Mouse (Mus musculus): ENCODE results near the gene Ppp1r1b. TPM values are rescaled to one million over a fixed set of nuclear protein-coding genes. Genes with fewer than 3 reads are reported as not detected.

The Ppp1r1b gene
- total RNA-seq, 2 experiments from 2014 or later: 146 to 208 TPM

DNA sequence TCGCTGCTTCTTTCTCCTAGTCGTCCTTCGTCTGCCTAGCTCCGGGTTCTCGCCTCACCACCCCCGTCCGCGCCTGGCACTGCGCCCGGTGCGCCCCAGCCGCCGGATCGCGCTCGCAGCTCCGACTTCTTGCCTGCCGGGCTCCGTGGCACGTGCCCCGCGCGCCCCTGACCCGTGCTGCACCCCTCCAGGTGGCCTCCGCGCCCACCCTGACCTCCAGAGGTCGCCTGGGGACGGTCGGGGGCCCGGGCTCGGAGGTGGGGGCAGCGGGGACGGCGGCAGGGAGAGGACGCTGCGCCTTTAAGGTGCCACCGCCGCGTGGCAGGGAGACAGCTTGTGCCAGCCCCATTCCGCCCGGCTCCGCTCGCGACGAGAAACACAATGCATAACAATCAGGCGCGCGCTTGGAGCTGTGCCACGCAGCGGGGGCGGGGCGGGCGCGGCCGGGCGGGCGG, 9.7 kb upstream of the Ppp1r1b start:
- intact Hi-C loops (cut with DNase I): no loop called here

GRCm38 (mm10) chr11:98339071-98339501, 9.1 kb upstream of the Ppp1r1b start:
- no peak for DNase-seq (ENCODE audit: extremely low spot score in 1 of 2, low spot score in 2 of 2)
- Histone ChIP-seq H3K4me3 (peak overlapping the region; percentile 60), H3K27ac (peak overlapping the region; percentile 67)
- intact Hi-C loops (cut with DNase I): no loop called here
- no peak for TF ChIP-seq CTCF (IDR thresholded peaks at IDR 0.05)

More for the DNA sequence above, 9.7 kb upstream of the Ppp1r1b start:
- Histone ChIP-seq H3K4me3 (peak overlapping the region; percentile 60), H3K27ac (peak overlapping the region; percentile 94)
- no peak for TF ChIP-seq CTCF (IDR thresholded peaks at IDR 0.05)
- DNase-seq (ENCODE audit: extremely low spot score in 1 of 2, low spot score in 2 of 2): peak; percentile 84 to 89

GRCm38 (mm10) chr11:98339679-98340287, 8.4 kb upstream of the Ppp1r1b start:
- DNase-seq (ENCODE audit: extremely low spot score in 1 of 2, low spot score in 2 of 2): no peak
- Histone ChIP-seq H3K27ac (no peak overlapping the region; the same call in 1 of the 2 replicates), H3K4me3 (no peak overlapping the region)
- intact Hi-C loops (cut with DNase I): no loop called here
- no peak for TF ChIP-seq CTCF (IDR thresholded peaks at IDR 0.05)

GRCm38 (mm10) chr11:98340597-98340996, 7.6 kb upstream of the Ppp1r1b start:
- no peak for DNase-seq (ENCODE audit: extremely low spot score in 1 of 2, low spot score in 2 of 2)
- no peak for TF ChIP-seq CTCF (IDR thresholded peaks at IDR 0.05)
- Histone ChIP-seq H3K27ac (no peak overlapping the region), H3K4me3 (no peak overlapping the region)
- intact Hi-C loops (cut with DNase I): no loop called here

DNA sequence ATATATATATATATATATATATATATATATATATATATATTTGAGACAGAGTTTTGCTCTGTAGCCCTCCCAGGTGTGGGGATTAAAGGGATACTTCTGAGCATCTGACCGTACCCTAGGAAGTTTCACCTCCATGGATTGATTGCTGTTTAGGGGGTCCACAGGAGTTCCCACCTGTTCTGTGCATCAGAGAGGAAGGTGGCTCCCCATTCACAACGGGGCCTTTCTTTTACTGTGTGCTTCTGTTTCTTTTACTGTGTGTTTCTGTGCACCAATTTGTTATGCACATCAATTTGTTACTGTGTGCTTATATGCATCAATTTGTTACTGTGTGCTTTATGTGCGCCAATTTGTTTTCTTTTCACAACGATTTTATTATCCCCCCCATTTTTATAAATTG, 7.0 kb upstream of the Ppp1r1b start:
- H3K27ac ChIP-seq: no peak overlapping the region
- no peak for DNase-seq (ENCODE audit: extremely low spot score in 1 of 2, low spot score in 2 of 2)
- intact Hi-C loops (cut with DNase I): no loop called here
- no peak overlapping the region for H3K4me3 ChIP-seq
- no peak for TF ChIP-seq CTCF (IDR thresholded peaks at IDR 0.05)

DNA sequence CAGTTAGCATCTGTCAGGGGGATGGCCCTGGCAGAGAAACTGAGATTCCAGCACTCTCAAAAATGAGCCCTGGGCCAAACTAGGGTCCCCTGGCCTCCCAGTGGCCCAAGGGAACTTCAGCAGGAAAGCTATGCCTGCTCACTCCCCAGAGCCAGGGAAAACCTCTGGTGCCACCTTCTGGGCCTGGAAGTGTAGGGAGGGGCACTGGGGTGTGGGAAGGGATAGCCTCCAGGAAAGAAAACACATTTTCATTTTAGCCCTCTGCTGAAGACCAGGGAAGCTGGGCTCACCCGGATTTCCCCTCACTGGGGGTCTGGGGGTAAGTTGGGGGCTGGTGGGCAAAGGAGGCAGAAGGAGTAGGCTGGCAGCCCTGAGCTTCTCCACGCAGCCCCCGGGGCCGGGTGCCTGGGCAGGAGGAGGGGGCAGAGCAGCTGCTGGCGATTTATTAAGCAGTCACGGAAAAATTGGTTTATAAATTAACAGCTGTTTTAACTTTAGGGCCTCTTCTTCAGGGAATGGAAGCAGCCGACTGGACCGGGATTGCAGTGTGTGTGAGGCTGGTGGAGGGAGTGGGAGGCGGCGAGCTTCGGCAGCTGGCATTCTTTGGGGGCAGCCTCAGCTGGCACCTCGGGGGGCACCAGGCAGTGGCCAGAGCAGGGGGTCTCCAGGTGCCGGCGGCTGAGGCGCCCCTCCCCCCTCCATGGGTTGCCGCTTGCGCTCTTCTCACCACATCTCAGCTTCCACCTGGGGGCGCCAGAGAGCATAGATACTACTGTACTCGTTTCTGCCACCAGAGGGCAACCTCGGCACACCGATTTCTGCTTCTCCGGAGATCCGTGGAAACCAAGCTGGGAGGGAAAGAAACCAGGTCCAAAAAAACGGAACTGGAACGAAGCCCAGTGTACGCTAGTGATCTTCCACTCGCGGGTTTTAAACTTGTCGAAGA, 5.9 kb upstream of the Ppp1r1b start:
- Histone ChIP-seq H3K27ac (peak overlapping the region; percentile 76), H3K4me3 (peak overlapping the region; percentile 64)
- intact Hi-C loops (cut with DNase I): loop anchor here (1.0 kb wide), 4 partner anchors 30 to 115 kb away; no protein-coding TSS in a partner anchor
- peak; percentile 100 for TF ChIP-seq CTCF (IDR thresholded peaks at IDR 0.05)
- peak; percentile 94 to 100 for DNase-seq (ENCODE audit: extremely low spot score in 1 of 2, low spot score in 2 of 2)

- Histone ChIP-seq H3K27ac (no peak overlapping the region), H3K4me3 (no peak overlapping the region)
- TF ChIP-seq CTCF (IDR thresholded peaks at IDR 0.05): peak; percentile 84
- intact Hi-C loops (cut with DNase I): no loop called here
- peak; percentile 84 to 90 for DNase-seq (ENCODE audit: extremely low spot score in 1 of 2, low spot score in 2 of 2)
These were observed 3.0 kb upstream of the Ppp1r1b start for GRCm38 (mm10) chr11:98345253-98345652.

GRCm38 (mm10) chr11:98346168-98346567, 2.0 kb upstream of the Ppp1r1b start:
- DNase-seq (ENCODE audit: extremely low spot score in 1 of 2, low spot score in 2 of 2): no peak
- TF ChIP-seq CTCF (IDR thresholded peaks at IDR 0.05): no peak
- Histone ChIP-seq H3K27ac (no peak overlapping the region), H3K4me3 (no peak overlapping the region)
- intact Hi-C loops (cut with DNase I): no loop called here

GRCm38 (mm10) chr11:98347385-98348082, 670 bp upstream of the Ppp1r1b start:
- DNase-seq (ENCODE audit: extremely low spot score in 1 of 2, low spot score in 2 of 2): no peak
- Histone ChIP-seq H3K4me3 (no peak overlapping the region; the same call in 1 of the 2 replicates), H3K27ac (peak overlapping the region; percentile 86; the same call in 1 of the 2 replicates)
- intact Hi-C loops (cut with DNase I): no loop called here
- no peak for TF ChIP-seq CTCF (IDR thresholded peaks at IDR 0.05)

GRCm38 (mm10) chr11:98349308-98349707, 1.1 kb downstream of the Ppp1r1b start:
- Histone ChIP-seq H3K27ac (peak overlapping the region; percentile 9; the same call in 1 of the 2 replicates), H3K4me3 (peak overlapping the region; percentile 83)
- TF ChIP-seq CTCF (IDR thresholded peaks at IDR 0.05): no peak
- intact Hi-C loops (cut with DNase I): no loop called here
- DNase-seq (ENCODE audit: extremely low spot score in 1 of 2, low spot score in 2 of 2): no peak

- intact Hi-C loops (cut with DNase I): no loop called here
- no peak overlapping the region for H3K4me3 ChIP-seq
- no peak for DNase-seq (ENCODE audit: extremely low spot score in 1 of 2, low spot score in 2 of 2)
- no peak overlapping the region for H3K27ac ChIP-seq
- no peak for TF ChIP-seq CTCF (IDR thresholded peaks at IDR 0.05)
These were observed 4.2 kb downstream of the Ppp1r1b start for GRCm38 (mm10) chr11:98352272-98352990.

Data from left cerebral cortex, adult 2 months (tissue).